Mouse (Mus musculus): ENCODE measurements around the gene Guf1. TPM values are rescaled to one million over a fixed set of nuclear protein-coding genes. Genes with fewer than 3 reads are reported as not detected.

Guf1 gene
- total RNA-seq, 2 experiments from 2014 or later = 21.3 to 24.1 TPM

DNA sequence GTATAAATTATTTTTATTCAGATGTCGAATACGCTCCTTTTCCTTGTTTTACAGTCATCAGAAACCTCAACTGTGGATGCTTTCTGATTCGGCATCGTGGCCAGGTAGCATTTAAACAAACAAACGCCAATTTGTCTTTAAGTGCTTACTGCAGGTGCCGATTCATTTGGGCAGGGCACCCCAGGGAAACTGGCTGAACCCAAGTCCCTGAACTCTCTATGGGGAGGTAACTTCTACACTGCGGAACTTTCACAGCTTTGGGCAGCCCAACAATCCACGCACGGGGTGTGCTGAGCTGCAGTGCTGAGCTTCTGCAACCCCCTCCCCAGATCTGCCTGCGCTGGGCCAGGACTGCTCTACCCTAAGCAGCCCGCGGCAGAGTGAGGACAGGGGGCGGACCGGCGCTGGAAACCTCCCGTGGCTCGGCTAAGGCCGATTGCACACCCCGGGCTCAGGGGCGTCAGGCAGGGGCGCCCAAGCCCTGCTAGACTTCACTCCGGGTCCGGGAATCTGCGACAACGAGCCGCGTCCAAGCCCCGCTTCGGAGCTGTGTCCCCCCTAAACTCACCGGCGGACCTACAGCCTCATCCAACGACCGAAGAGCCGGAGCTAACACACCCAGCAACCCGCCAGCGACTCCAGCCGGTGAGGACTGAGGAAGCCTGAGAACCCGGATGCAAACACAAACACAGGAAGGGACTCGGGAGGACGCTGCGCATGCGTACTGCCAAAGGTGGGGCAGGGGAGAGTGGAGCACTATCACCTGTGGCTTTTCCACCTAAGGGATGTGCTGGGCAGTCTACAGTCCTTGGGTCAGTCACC is 35.1 kb downstream of the Guf1 start, which contains the start of gene Gnpda2:
Gnpda2 (minus strand) TSS at position 701 of the 822 bp plus-strand sequence.
- Histone ChIP-seq H3K4me3 (peak within 1 kb of the TSS; percentile 80), H3K27ac (peak within 1 kb of the TSS; percentile 80)
- TF ChIP-seq CTCF (IDR thresholded peaks at IDR 0.05) = peak; percentile 13
- intact Hi-C loops (cut with DNase I) = loop anchor here (5.0 kb wide), 1 partner anchor 1500 kb away; no protein-coding TSS in a partner anchor
- DNase-seq (ENCODE audit: extremely low spot score in 1 of 2, low spot score in 2 of 2) = peak; percentile 85 to 87

DNA sequence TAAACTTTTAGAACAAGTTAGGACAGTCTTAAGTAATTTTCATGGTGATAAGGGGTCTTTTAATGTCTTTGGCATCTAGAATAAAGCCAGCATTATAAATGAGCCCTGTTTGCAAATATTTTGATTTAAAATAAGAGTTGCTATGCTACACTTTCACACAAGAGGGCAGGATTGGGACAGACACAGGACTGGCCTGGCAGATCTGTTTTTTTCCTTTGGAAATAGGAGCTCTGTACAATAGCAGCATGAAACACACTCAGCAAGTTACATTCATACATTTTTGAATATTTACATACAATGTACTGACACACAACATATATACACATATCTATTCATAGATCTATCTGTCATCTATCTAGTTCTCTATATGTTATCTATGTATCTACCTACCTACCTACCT is 44.3 kb downstream of the Guf1 start:
- no peak for DNase-seq (ENCODE audit: extremely low spot score in 1 of 2, low spot score in 2 of 2)
- TF ChIP-seq CTCF (IDR thresholded peaks at IDR 0.05) = peak; percentile 61
- intact Hi-C loops (cut with DNase I) = no loop called here
- H3K4me3 ChIP-seq = no peak overlapping the region
- H3K27ac ChIP-seq = no peak overlapping the region

DNA sequence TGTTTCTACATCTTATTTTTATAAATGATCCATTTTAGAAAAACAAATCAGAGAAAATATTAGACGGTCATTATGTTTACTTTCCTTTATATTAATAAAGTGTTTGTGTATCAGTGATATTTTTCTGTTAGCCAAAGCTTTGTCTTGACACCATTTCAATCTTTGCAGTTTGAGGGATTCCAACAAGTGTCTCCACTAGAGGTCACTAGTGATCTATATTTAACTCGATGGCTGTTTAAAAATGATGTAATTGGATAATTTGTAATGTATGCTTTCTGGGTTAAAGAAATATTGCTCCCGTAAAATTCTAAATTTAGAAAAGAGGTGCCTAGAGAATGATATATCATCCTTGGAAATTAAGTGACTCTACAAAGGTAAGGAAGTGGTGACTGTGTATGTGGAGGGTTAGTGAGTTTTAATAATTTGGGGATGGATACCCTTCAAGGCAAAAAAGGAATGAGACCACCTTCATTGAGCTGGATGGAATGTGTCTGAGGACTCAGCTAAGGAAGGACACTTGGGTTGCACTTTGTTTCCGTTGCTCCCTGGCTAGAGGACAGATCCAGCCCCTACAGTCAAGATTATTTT is 56.6 kb downstream of the Guf1 start:
- no peak overlapping the region for H3K27ac ChIP-seq
- H3K4me3 ChIP-seq = no peak overlapping the region
- no peak for DNase-seq (ENCODE audit: extremely low spot score in 1 of 2, low spot score in 2 of 2)
- peak; percentile 74 for TF ChIP-seq CTCF (IDR thresholded peaks at IDR 0.05)
- intact Hi-C loops (cut with DNase I) = loop anchor here (10.0 kb wide), 2 partner anchors 1381 to 1651 kb away; no protein-coding TSS in a partner anchor

DNA sequence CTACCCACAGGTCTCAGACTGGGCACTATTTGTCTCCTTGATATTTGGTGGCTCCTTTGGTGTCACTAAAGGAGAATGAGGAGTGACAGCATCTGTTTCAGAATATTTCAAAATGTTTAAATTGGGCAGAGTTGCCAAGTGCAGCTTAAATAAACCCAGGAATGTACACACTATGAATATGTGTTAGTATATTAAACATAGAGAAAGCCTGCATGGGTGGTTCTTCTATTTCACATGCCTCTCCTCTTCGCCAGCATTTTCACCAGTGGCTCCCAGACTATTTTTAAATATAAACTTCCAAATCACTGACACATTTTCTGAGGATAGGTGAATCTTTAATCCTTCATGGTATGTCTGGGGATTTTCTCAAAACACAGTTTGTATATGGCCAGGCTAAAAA is 64.2 kb downstream of the Guf1 start:
- H3K27ac ChIP-seq = no peak overlapping the region
- no peak for TF ChIP-seq CTCF (IDR thresholded peaks at IDR 0.05)
- H3K4me3 ChIP-seq = no peak overlapping the region
- no peak for DNase-seq (ENCODE audit: extremely low spot score in 1 of 2, low spot score in 2 of 2)
- intact Hi-C loops (cut with DNase I) = no loop called here

Other genes starting within 250 kb of the Guf1 start
- 1 to 10 TPM; 8.8 to 9.1 TPM for gene Kctd8, start 215.2 kb upstream of the Guf1 start, total RNA-seq (2021)
- gene Yipf7, start 14.3 kb upstream of the Guf1 start, total RNA-seq (2021) = not detected
- gene Gnpda2, start 35.4 kb downstream of the Guf1 start, total RNA-seq (2021) = 10 to 100 TPM; 18.7 to 19.5 TPM

All from left cerebral cortex, adult 2 months (tissue).